Mouse (Mus musculus) heart, adult 2 months (tissue): ENCODE measurements around the gene Polk. TPM values are rescaled to one million over a fixed set of nuclear protein-coding genes. Genes with fewer than 3 reads are reported as not detected.

ENCODE experiments used
- DNase-seq, 2 experiments: peaks; one replicate each; pipeline ENCODE4 v3.0.0; 2021
- H3K27ac ChIP-seq: fragments of 200-600 bp; 2 replicates; pipeline ENCODE4 v1.8.1; 2022
- H3K27me3 ChIP-seq: fragments of 200-500 bp; 2 replicates; pipeline ENCODE4 v1.6.1; 2012; ENCODE audit warnings: mild to moderate bottlenecking, low read length, inconsistent platforms, mixed read lengths; ENCODE audit not compliant: control insufficient read depth, insufficient read depth
- H3K36me3 ChIP-seq: fragments of 200-500 bp; 2 replicates; pipeline ENCODE4 v1.6.1; 2012; ENCODE audit warnings: low read length, inconsistent platforms; ENCODE audit not compliant: control insufficient read depth, insufficient read depth
- H3K4me1 ChIP-seq: fragments of 200-500 bp; 2 replicates; pipeline ENCODE4 v1.6.1; 2011; ENCODE audit warnings: low read length; ENCODE audit not compliant: control insufficient read depth, insufficient read depth
- H3K4me3 ChIP-seq: fragments of 200-600 bp; 2 replicates; pipeline ENCODE4 v1.8.1; 2022
- H3K79me2 ChIP-seq: fragments of 200-500 bp; replicated peaks from 2 replicates; pipeline ENCODE4 v1.6.1; 2012; ENCODE audit warnings: mild to moderate bottlenecking, inconsistent platforms, low read length, moderate library complexity, mixed read lengths; ENCODE audit not compliant: control insufficient read depth, insufficient read depth
- H3K9ac ChIP-seq: fragments of 200-500 bp; 2 replicates; pipeline ENCODE4 v1.6.1; 2012; ENCODE audit warnings: low read depth, mild to moderate bottlenecking, control low read depth, inconsistent platforms, low read length, mixed read lengths
- CTCF ChIP-seq: fragments of 200-600 bp; IDR thresholded peaks from 2 replicates; pipeline ENCODE4 v1.8.1; 2022; ENCODE audit warnings: antibody characterized with exemption, mild to moderate bottlenecking, moderate library complexity
- EP300 ChIP-seq: fragments of 200-500 bp; IDR thresholded peaks from 2 replicates; pipeline ENCODE4 v1.6.1; 2011; ENCODE audit warnings: low read depth, low read length, control low read depth; ENCODE audit not compliant: insufficient read depth
- POLR2A ChIP-seq: fragments of 200-500 bp; IDR thresholded peaks from 2 replicates; pipeline ENCODE4 v1.6.1; 2011; ENCODE audit warnings: mild to moderate bottlenecking, low read depth, low read length, control low read depth; ENCODE audit not compliant: insufficient read depth
- WGBS: fragments of 180-500 bp; shearing (Covaris S2); methylation state at CpG from one replicate; pipeline ENCODE4 v1.1.7; 2018; 5-methylcytosine and 5-hydroxymethylcytosine counted together
- intact Hi-C: fragments of 180-260 bp; cut with DNase I; formaldehyde crosslinking; loops from one replicate; pipeline ENCODE4 v1.15.1; 2025
- polyA plus RNA-seq: library from polyadenylated mRNA; depleted of rRNA; stranded (reverse); fragments of >200 nt; gene quantifications from 2 replicates; pipeline ENCODE4 v1.2.3, GENCODE M21; 2012
- total RNA-seq, 2 experiments: library from RNA; stranded (reverse); gene quantifications; 2 replicates each; pipeline ENCODE4 v1.2.3; 2021

Gene Polk
- total and polyA plus RNA-seq, 3 experiments: 1.1 to 5.2 (median 4.1) TPM

GRCm38 (mm10) chr13:96574170-96574569 is 31.8 kb upstream of the Polk start:
- H3K4me3 ChIP-seq: no peak overlapping the region
- no peaks in the 10 kb centered on the region for H3K27me3 ChIP-seq
- WGBS: 78% methylated on average over 2 of the region's 2 CpGs
- H3K27ac ChIP-seq: no peak overlapping the region
- no peak for TF ChIP-seq EP300
- TF ChIP-seq CTCF: no peak
- no peak for TF ChIP-seq POLR2A
- H3K79me2 ChIP-seq: no peaks in the 10 kb centered on the region
- peaks cover 3% of the 10 kb centered on the region for H3K36me3 ChIP-seq
- no peak overlapping the region for H3K9ac ChIP-seq
- no peak for DNase-seq
- intact Hi-C loops: no loop called here
- no peaks in the 10 kb centered on the region; the same call in none of the 2 replicates for H3K4me1 ChIP-seq

- 90% methylated on average over 6 of the region's 6 CpGs for WGBS
- Histone ChIP-seq H3K79me2 (peaks cover 1% of the 10 kb centered on the region), H3K4me1 (peaks cover 1% of the 10 kb centered on the region; the same call in 1 of the 2 replicates), H3K4me3 (no peak overlapping the region), H3K27me3 (no peaks in the 10 kb centered on the region), H3K9ac (no peak overlapping the region), H3K27ac (no peak overlapping the region), H3K36me3 (peaks cover 5% of the 10 kb centered on the region)
- intact Hi-C loops: no loop called here
- TF ChIP-seq CTCF: no peak
- no peak for TF ChIP-seq POLR2A
- no peak for TF ChIP-seq EP300
- no peak for DNase-seq
These were observed 28.6 kb upstream of the Polk start for GRCm38 (mm10) chr13:96571016-96571361.

GRCm38 (mm10) chr13:96570313-96571015 is 28.1 kb upstream of the Polk start:
- Histone ChIP-seq H3K79me2 (peaks cover 2% of the 10 kb centered on the region), H3K36me3 (peaks cover 5% of the 10 kb centered on the region), H3K27ac (no peak overlapping the region), H3K4me1 (peaks cover 1% of the 10 kb centered on the region; the same call in 1 of the 2 replicates), H3K27me3 (no peaks in the 10 kb centered on the region), H3K9ac (no peak overlapping the region), H3K4me3 (no peak overlapping the region)
- WGBS: 84% methylated on average over 10 of the region's 10 CpGs
- TF ChIP-seq POLR2A (no peak), CTCF (no peak), EP300 (no peak)
- DNase-seq: no peak
- intact Hi-C loops: no loop called here

GRCm38 (mm10) chr13:96567977-96568376 is 25.6 kb upstream of the Polk start:
- Histone ChIP-seq H3K79me2 (peaks cover 2% of the 10 kb centered on the region), H3K9ac (no peak overlapping the region), H3K4me1 (peaks cover 1% of the 10 kb centered on the region; the same call in 1 of the 2 replicates), H3K27me3 (no peaks in the 10 kb centered on the region), H3K4me3 (no peak overlapping the region), H3K27ac (no peak overlapping the region), H3K36me3 (peaks cover 3% of the 10 kb centered on the region; the same call in 1 of the 2 replicates)
- intact Hi-C loops: no loop called here
- TF ChIP-seq POLR2A: no peak
- no peak for TF ChIP-seq CTCF
- TF ChIP-seq EP300: no peak
- DNase-seq: no peak
- 67% methylated on average over 6 of the region's 6 CpGs for WGBS

- intact Hi-C loops: no loop called here
- Histone ChIP-seq H3K4me3 (no peak overlapping the region), H3K36me3 (peaks cover 9% of the 10 kb centered on the region), H3K4me1 (peaks cover 5% of the 10 kb centered on the region), H3K9ac (no peak overlapping the region), H3K27me3 (no peaks in the 10 kb centered on the region), H3K27ac (no peak overlapping the region), H3K79me2 (peaks cover 11% of the 10 kb centered on the region)
- 90% methylated on average over 3 of the region's 3 CpGs for WGBS
- TF ChIP-seq EP300 (no peak), CTCF (no peak), POLR2A (no peak)
- DNase-seq: no peak
These were observed 12.7 kb upstream of the Polk start for GRCm38 (mm10) chr13:96555099-96555498.

- H3K27ac ChIP-seq: no peak overlapping the region
- H3K9ac ChIP-seq: no peak overlapping the region
- 53% methylated on average over 4 of the region's 4 CpGs for WGBS
- peaks cover 9% of the 10 kb centered on the region for H3K36me3 ChIP-seq
- TF ChIP-seq CTCF (no peak), EP300 (no peak), POLR2A (no peak)
- H3K79me2 ChIP-seq: peaks cover 5% of the 10 kb centered on the region; the same call in 1 of the 2 replicates
- H3K4me1 ChIP-seq: peaks cover 2% of the 10 kb centered on the region; the same call in 1 of the 2 replicates
- no peak overlapping the region for H3K4me3 ChIP-seq
- intact Hi-C loops: no loop called here
- no peak for DNase-seq
- H3K27me3 ChIP-seq: no peaks in the 10 kb centered on the region
These were observed 5.6 kb upstream of the Polk start for GRCm38 (mm10) chr13:96547941-96548340.
